Mouse (Mus musculus) C2C12 (cell line): ENCODE results near the gene Dnaaf5. TPM values are rescaled to one million over a fixed set of nuclear protein-coding genes. Genes with fewer than 3 reads are reported as not detected.
A peak's percentile ranks its signal among the peaks of the same experiment; 100 is the strongest.

Source experiments
- H3K27me3 ChIP-seq: one replicate; pipeline ENCODE4 v1.6.1; 2011; ENCODE audit not compliant: control insufficient read depth, insufficient read depth, insufficient read length
- H3K36me3 ChIP-seq: one replicate; pipeline ENCODE4 v1.6.1; 2011; ENCODE audit not compliant: control insufficient read depth, insufficient read depth
- H3K4me3 ChIP-seq: one replicate; pipeline ENCODE4 v1.5.1; 2011; ENCODE audit warnings: mild to moderate bottlenecking, control low read depth; ENCODE audit not compliant: poor library complexity, insufficient read depth, severe bottlenecking
- H3K79me2 ChIP-seq: one replicate; pipeline ENCODE4 v1.6.1; 2011; ENCODE audit not compliant: control insufficient read depth, insufficient read depth
- H3K79me3 ChIP-seq: one replicate; pipeline ENCODE4 v1.6.1; 2011; ENCODE audit warnings: low read depth, control low read depth
- H3ac ChIP-seq: one replicate; pipeline ENCODE3; 2011; ENCODE audit warnings: low read depth; ENCODE audit not compliant: control insufficient read depth, insufficient read length
- CEBPB ChIP-seq: IDR thresholded peaks from one replicate; pipeline ENCODE4 v1.6.1; 2011; ENCODE audit warnings: low read depth, mild to moderate bottlenecking, control low read depth, moderate library complexity
- CTCF ChIP-seq: IDR thresholded peaks from one replicate; pipeline ENCODE4 v1.5.1; 2011; ENCODE audit not compliant: control insufficient read depth, insufficient read depth, insufficient read length
- FOSL1 ChIP-seq: IDR thresholded peaks from one replicate; pipeline ENCODE4 v1.8.0; 2011; ENCODE audit warnings: mild to moderate bottlenecking, low read length; ENCODE audit not compliant: poor library complexity, insufficient read depth, severe bottlenecking
- MAX ChIP-seq: IDR thresholded peaks from one replicate; pipeline ENCODE4 v1.6.1; 2011; ENCODE audit warnings: mild to moderate bottlenecking, control low read depth
- MYOD1 ChIP-seq: IDR thresholded peaks from one replicate; pipeline ENCODE4 v1.6.1; 2011; ENCODE audit warnings: low read depth; ENCODE audit not compliant: control insufficient read depth, insufficient read length
- MYOG ChIP-seq: IDR thresholded peaks from one replicate; pipeline ENCODE4 v1.6.1; 2011; ENCODE audit not compliant: control insufficient read depth, insufficient read length; ENCODE audit errors: extremely low read depth
- USF1 ChIP-seq: IDR thresholded peaks from one replicate; pipeline ENCODE4 v1.6.1; 2011; ENCODE audit warnings: low read depth, mild to moderate bottlenecking, control low read depth, moderate library complexity
- polyA plus RNA-seq: library from polyadenylated mRNA; unstranded; fragments of >200 nt; fragmentation: generic; extraction: Trizol; gene quantifications from one replicate; pipeline ENCODE4 v1.2.1, GENCODE M21; 2012; ENCODE audit warnings: missing spikeins

Gene Dnaaf5
- polyA plus RNA-seq, 1 experiment, result 32.6 TPM

DNA sequence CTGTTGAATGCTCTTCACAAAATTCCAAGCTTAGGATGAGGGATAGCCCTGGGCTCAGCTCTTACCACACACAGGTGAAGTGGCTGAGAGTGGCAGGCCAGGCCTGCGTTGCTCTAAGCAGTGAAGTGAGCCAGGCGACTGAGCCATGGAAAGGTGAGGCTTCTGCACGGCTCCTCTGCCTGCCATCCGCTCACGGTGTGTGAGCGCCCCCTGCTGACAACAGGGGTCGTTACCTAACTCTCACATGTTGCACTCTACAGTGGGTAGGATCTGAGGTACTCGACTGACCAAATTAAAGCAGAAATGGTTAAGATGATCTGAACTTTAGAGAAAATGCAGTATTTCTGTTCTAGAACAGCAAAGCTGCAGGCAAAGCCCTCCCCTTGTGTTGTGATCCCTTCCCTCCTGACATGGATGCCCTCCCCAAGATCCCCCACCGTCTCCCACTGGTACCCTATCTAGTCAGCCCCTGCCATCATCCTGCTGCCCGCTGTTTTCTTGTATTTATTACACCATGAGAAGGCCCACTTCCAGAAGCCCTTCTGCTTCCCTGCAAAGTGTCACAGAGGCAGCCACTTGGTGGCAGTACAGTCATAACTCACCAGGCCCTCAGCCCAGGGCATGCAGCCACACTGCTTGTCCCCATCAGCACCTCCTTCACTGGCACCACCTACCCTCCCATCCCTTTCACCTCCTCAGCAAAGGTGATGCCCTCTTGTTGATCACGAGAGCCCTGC lies 29.0 kb downstream of the Dnaaf5 start:
- Histone ChIP-seq H3K36me3 (peaks cover 35% of the 10 kb centered on the region), H3K79me3 (no peaks in the 10 kb centered on the region), H3K27me3 (no peaks in the 10 kb centered on the region), H3K4me3 (no peak overlapping the region), H3K79me2 (no peaks in the 10 kb centered on the region), H3ac (no peak overlapping the region)
- peak; percentile 89 for TF ChIP-seq CTCF
- TF ChIP-seq MYOG, result no peak

GRCm38 (mm10) chr5:139183131-139183530 lies 33.1 kb downstream of the Dnaaf5 start:
- Histone ChIP-seq H3K79me3 (no peaks in the 10 kb centered on the region), H3K36me3 (peaks cover 49% of the 10 kb centered on the region)

GRCm38 (mm10) chr5:139183601-139184000 lies 33.6 kb downstream of the Dnaaf5 start:
- H3K79me2 ChIP-seq, result no peaks in the 10 kb centered on the region
- TF ChIP-seq CEBPB (no peak), MYOD1 (no peak), USF1 (no peak), FOSL1 (no peak)
- H3K4me3 ChIP-seq, result no peak overlapping the region
- no peak overlapping the region for H3ac ChIP-seq
- peaks cover 49% of the 10 kb centered on the region for H3K36me3 ChIP-seq
- no peaks in the 10 kb centered on the region for H3K79me3 ChIP-seq
- H3K27me3 ChIP-seq, result no peaks in the 10 kb centered on the region

More at GRCm38 (mm10) chr5:139183131-139183530, 33.1 kb downstream of the Dnaaf5 start:
- TF ChIP-seq MYOD1 (no peak), MYOG (no peak), CTCF (no peak), FOSL1 (no peak), USF1 (no peak), MAX (no peak), CEBPB (no peak)
- Histone ChIP-seq H3ac (no peak overlapping the region), H3K4me3 (no peak overlapping the region), H3K79me2 (no peaks in the 10 kb centered on the region), H3K27me3 (no peaks in the 10 kb centered on the region)

DNA sequence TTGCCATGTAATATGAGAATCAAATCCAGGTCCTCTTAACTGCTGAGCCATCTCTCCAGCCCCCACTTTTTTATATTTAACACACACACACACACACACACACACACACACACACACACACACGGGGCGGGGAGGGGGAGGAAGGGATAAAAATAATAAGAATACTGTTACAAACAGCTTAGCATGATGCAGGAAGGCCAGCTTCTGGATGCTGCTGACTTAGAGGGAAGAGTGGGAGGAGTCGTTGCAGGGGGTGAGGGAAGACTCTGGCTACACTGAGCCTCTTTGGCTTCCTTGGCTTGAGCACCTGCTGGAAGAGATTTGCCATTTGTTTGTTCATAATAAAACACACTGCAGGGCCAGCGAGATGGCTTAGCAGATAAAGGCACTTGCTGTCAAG lies 34.9 kb downstream of the Dnaaf5 start:
- Histone ChIP-seq H3K4me3 (no peak overlapping the region), H3ac (no peak overlapping the region), H3K79me3 (no peaks in the 10 kb centered on the region), H3K36me3 (peaks cover 42% of the 10 kb centered on the region), H3K79me2 (no peaks in the 10 kb centered on the region), H3K27me3 (no peaks in the 10 kb centered on the region)
- no peak for TF ChIP-seq MAX

DNA sequence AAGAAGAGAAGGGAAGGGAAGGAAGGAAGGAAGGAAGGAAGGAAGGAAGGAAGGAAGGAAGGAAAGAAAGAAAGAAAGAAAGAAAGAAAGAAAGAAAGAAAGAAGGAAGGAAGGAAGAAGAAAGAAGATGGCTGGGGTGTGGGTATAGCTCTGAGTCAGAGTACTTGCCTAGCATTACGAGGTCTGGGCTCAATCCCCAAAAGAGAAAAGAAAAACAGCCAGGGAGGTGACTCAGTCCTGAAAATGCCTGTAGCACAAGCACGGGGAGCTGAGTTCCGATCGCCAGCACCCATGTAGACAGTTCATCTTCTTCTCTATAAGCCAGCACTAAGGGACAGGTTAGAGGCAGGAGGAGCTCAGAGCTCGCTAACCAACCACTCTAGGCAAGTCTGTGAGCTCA lies 39.7 kb downstream of the Dnaaf5 start:
- H3ac ChIP-seq, result no peak overlapping the region
- TF ChIP-seq CEBPB, result no peak
- TF ChIP-seq MYOG, result no peak
- TF ChIP-seq FOSL1, result no peak
- no peak for TF ChIP-seq CTCF
- no peak for TF ChIP-seq USF1

DNA sequence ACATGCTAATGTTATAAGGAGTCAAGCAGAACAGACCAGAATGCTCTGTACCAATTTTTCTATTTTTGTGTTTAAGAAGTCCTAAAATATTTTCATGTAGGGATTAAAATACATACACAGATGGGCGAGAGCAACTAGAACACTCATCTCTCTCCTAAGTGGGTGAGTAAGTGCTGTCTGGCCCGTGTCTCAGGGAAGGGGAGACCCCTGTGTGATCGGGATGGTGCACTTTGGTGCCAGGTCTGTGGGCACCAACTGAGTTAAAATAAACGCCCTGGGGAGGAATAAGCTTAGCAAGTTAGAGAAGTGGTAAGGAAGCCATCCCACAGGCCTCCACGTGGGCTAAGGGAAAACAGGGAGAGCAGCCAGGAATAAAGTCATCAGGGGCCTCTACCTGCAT lies 40.9 kb downstream of the Dnaaf5 start:
- H3K4me3 ChIP-seq, result no peak overlapping the region
- H3K36me3 ChIP-seq, result peaks cover 11% of the 10 kb centered on the region
- no peaks in the 10 kb centered on the region for H3K79me2 ChIP-seq
- TF ChIP-seq MAX, result no peak
- TF ChIP-seq CEBPB, result no peak
- no peak for TF ChIP-seq MYOG
- TF ChIP-seq MYOD1, result no peak
- no peaks in the 10 kb centered on the region for H3K79me3 ChIP-seq
- H3ac ChIP-seq, result no peak overlapping the region
- H3K27me3 ChIP-seq, result no peaks in the 10 kb centered on the region

More for the DNA sequence above, 39.7 kb downstream of the Dnaaf5 start:
- H3K79me2 ChIP-seq, result no peaks in the 10 kb centered on the region
- H3K79me3 ChIP-seq, result no peaks in the 10 kb centered on the region
- no peaks in the 10 kb centered on the region for H3K27me3 ChIP-seq
- H3K4me3 ChIP-seq, result no peak overlapping the region
- peaks cover 17% of the 10 kb centered on the region for H3K36me3 ChIP-seq
